Mouse (Mus musculus) embryonic fibroblast, embryonic 13.5 days (primary cell): ENCODE measurements around the gene Khdc4.

Experiments used
- CTCF ChIP-seq: IDR thresholded peaks from 2 replicates; pipeline ENCODE4 v1.5.1; 2011; ENCODE audit warnings: mild to moderate bottlenecking, control low read depth, low read length, moderate library complexity, borderline replicate concordance; ENCODE audit not compliant: insufficient read depth
- POLR2A ChIP-seq: IDR thresholded peaks from 2 replicates; pipeline ENCODE4 v1.6.1; 2011; ENCODE audit warnings: low read depth, mild to moderate bottlenecking, control low read depth, low read length, moderate library complexity

DNA sequence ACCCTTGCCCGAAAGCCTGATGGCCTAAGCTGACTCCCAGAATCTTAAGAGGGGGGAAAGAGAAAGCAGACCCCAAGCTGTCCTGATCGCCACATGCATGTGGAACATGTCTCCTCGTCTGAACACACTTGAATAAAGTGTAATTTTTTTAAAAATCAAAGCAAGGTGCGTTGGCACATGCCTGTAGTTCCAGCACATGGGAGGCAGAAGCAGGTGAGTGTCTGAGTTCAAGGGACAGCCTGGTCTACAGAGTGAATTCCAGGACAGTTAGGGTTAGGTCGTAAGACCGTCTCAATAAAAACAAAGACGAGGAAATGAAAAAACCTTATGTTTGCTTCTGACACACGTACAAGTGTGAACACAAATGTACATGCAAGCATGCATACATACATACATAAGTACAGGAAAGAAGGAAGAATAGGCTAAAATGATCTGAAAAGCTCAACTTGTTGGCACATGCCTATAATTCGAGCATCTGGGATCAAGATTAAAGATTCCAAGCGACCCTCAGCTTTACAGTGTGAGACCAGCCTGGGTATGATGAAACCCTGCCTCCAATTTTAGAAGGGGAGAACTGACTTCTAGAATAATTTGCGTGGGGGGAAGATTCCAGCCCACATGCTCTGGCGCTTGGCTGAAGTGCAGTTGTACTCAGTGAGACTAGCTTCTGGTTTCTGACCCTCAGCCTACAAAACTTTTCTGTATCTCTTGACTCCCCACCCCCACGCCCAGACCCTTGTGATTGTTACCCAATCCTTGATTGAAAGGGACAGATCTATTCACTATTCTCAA is 34.7 kb upstream of the Khdc4 start:
- TF ChIP-seq POLR2A = no peak
- TF ChIP-seq CTCF = no peak
